In the genomic region with DNA sequence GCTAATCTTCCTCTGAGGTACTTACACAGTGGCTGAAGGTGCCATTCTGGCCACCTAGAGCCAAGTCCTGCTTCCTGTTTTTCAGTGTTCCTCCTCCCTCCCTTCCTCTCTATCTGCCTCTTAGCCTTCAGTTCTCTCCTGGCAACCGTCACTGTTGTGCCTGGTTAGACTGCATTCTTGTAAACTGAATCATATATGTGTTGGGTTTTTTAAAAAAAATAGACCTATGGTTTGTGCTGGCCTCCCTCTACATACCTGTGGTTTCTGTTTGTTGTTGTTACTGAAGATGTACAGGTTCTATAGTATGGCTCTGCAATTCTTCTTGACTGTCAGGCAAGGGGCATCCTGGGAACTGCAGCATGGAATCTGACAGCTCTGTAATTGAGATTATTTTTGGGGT, we compare ENCODE assay signal across 20 mouse cellular contexts.
A peak's percentile ranks its signal among the peaks of the same experiment; 100 is the strongest.
DNase-seq lines count a peak whose midpoint lies in the region; ATAC-seq and TF ChIP-seq lines count a peak whose summit lies in the region.
"Had no signal": no experiment of that assay in that cellular context is flagged by ENCODE, and none has a peak within 500 bp of the region (broad histone marks: within the 10 kb centered on the region; RNA-seq: fewer than 3 reads in every experiment).

No protein-coding gene starts in this region.

- no peak overlapping the region for H3K9ac ChIP-seq in embryonic facial prominence, embryonic 15.5 days
- no peak overlapping the region for H3K9ac ChIP-seq in kidney, embryonic 14.5 days (ENCODE audit: low read depth, low read length)
- H3K9ac ChIP-seq: embryonic facial prominence, embryonic 13.5 days; forebrain, embryonic 12.5 days; forebrain, postnatal 0 days; heart, embryonic 12.5 days; hindbrain, embryonic 14.5 days; intestine, embryonic 15.5 days had no signal

- no peak overlapping the region for H3K4me2 ChIP-seq in embryonic facial prominence, embryonic 15.5 days (replicated peaks)
- H3K4me2 ChIP-seq in kidney, embryonic 14.5 days (replicated peaks; ENCODE audit: low read depth, low read length) = no peak overlapping the region
- H3K4me2 ChIP-seq: embryonic facial prominence, embryonic 13.5 days; forebrain, embryonic 12.5 days; heart, embryonic 12.5 days; hindbrain, embryonic 14.5 days; intestine, embryonic 15.5 days had no signal

- TF ChIP-seq CTCF in lung, adult 2 months (IDR thresholded peaks at IDR 0.05; ENCODE audit: insufficient read depth, low read length) = no peak

- H3K9me3 ChIP-seq in embryonic facial prominence, embryonic 15.5 days (replicated peaks) = no peaks in the 10 kb centered on the region
- no peaks in the 10 kb centered on the region for H3K9me3 ChIP-seq in kidney, embryonic 14.5 days (ENCODE audit: control insufficient read depth, low read length)
- H3K9me3 ChIP-seq: embryonic facial prominence, embryonic 13.5 days; forebrain, embryonic 12.5 days; heart, embryonic 12.5 days; hindbrain, embryonic 10.5 days; intestine, embryonic 15.5 days had no signal

- peak; percentile 1 for DNase-seq in lung, postnatal 36 days
- DNase-seq in lung, adult 2 months = no peak
- DNase-seq in 3134 (ENCODE audit: extremely low read depth, insufficient read length, low spot score) (peak; percentile 58), 3T3-L1 (ENCODE audit: low read depth, low spot score) (peak; percentile 95)
- no peak for DNase-seq in adrenal gland, adult 2 months
- DNase-seq: adrenal gland, postnatal 14 days; cerebellum, adult 11-12 months; cerebellum, adult 9-10 months; cerebellum, postnatal 25 days; forebrain, postnatal 0 days; gastrocnemius, postnatal 14 days had no signal

- H3K4me3 ChIP-seq in lung, adult 2 months (replicated peaks; ENCODE audit: extremely low read depth, low read depth, low read length) = no peak overlapping the region
- no peak overlapping the region for H3K4me3 ChIP-seq in embryonic facial prominence, embryonic 15.5 days (replicated peaks)
- no peak overlapping the region for H3K4me3 ChIP-seq in kidney, embryonic 14.5 days (ENCODE audit: low read length)
- H3K4me3 ChIP-seq: embryonic facial prominence, embryonic 13.5 days; erythroblast, embryonic 14.5 days; forebrain, embryonic 12.5 days; heart, embryonic 12.5 days; hindbrain, embryonic 10.5 days; intestine, embryonic 15.5 days had no signal

- H3K36me3 ChIP-seq in embryonic facial prominence, embryonic 15.5 days = no peaks in the 10 kb centered on the region
- no peaks in the 10 kb centered on the region for H3K36me3 ChIP-seq in kidney, embryonic 14.5 days (ENCODE audit: control insufficient read depth, insufficient read depth, low read length)
- H3K36me3 ChIP-seq: embryonic facial prominence, embryonic 13.5 days; forebrain, embryonic 12.5 days; heart, embryonic 12.5 days; hindbrain, embryonic 10.5 days; intestine, embryonic 15.5 days had no signal

- peak; percentile 27; the same call in 1 of the 2 replicates for ATAC-seq in embryonic facial prominence, embryonic 15.5 days (ENCODE audit: insufficient number of reproducible peaks, low FRiP score, low TSS enrichment, low read depth)
- ATAC-seq in kidney, embryonic 14.5 days (ENCODE audit: low FRiP score, low TSS enrichment) = no peak
- ATAC-seq: forebrain, postnatal 0 days; intestine, embryonic 15.5 days had no signal

- H3K27ac ChIP-seq in embryonic facial prominence, embryonic 15.5 days (replicated peaks) = no peak overlapping the region
- no peak overlapping the region for H3K27ac ChIP-seq in kidney, embryonic 14.5 days (ENCODE audit: low read depth, low read length)
- H3K27ac ChIP-seq: embryonic facial prominence, embryonic 13.5 days; forebrain, embryonic 12.5 days; hindbrain, embryonic 10.5 days; hindbrain, embryonic 14.5 days; intestine, embryonic 15.5 days had no signal

- no peaks in the 10 kb centered on the region for H3K4me1 ChIP-seq in lung, adult 2 months (ENCODE audit: control insufficient read depth, insufficient read depth, low read length)
- peaks cover 11% of the 10 kb centered on the region; the same call in 1 of the 2 replicates for H3K4me1 ChIP-seq in embryonic facial prominence, embryonic 15.5 days
- no peaks in the 10 kb centered on the region for H3K4me1 ChIP-seq in kidney, embryonic 14.5 days (ENCODE audit: control insufficient read depth, insufficient read depth, low read length)
- H3K4me1 ChIP-seq: intestine, embryonic 15.5 days had no signal

- H3K27me3 ChIP-seq in embryonic facial prominence, embryonic 15.5 days = peaks cover 28% of the 10 kb centered on the region
- peaks cover 16% of the 10 kb centered on the region for H3K27me3 ChIP-seq in kidney, embryonic 14.5 days (ENCODE audit: control insufficient read depth, insufficient read depth, low read length)

- TF ChIP-seq POLR2A in lung, adult 2 months (IDR thresholded peaks at IDR 0.05; ENCODE audit: borderline replicate concordance, extremely low read depth, low read depth, low read length) = no peak

- 3% methylated on average over 1 of the region's 1 CpGs for WGBS in lung, adult 2 months
- WGBS in embryonic facial prominence, embryonic 15.5 days = 33% methylated on average over 1 of the region's 1 CpGs
- 33% methylated on average over 1 of the region's 1 CpGs for WGBS in kidney, embryonic 14.5 days

Comparison
In these comparisons a context has a peak if more than half of its experiments do, and no peak if none do; other contexts are left out.
1. DNase-seq: peak in lung, postnatal 36 days (single experiment), 3134 (single experiment) and 3T3-L1 (single experiment); none in lung, adult 2 months (single experiment) and adrenal gland, adult 2 months (single experiment).